Mouse (Mus musculus) liver, embryonic 15.5 days (tissue): Measurements from ENCODE around the gene Vmn1r5. TPM values are rescaled to one million over a fixed set of nuclear protein-coding genes. Genes with fewer than 3 reads are reported as not detected.

Experiments
- polyA plus RNA-seq: library from polyadenylated mRNA; unstranded; fragments of >200 nt; fragmentation: Nextera tagmentation; extraction: Ambion mirVana; gene quantifications from 2 replicates; pipeline ENCODE4 v1.2.1, GENCODE M21; 2015

Gene Vmn1r5
- polyA plus RNA-seq, 1 experiment from 2014 or later, result not detected

Other genes starting within 250 kb of the Vmn1r5 start
- gene Kbtbd2, start 172.5 kb upstream of the Vmn1r5 start, polyA plus RNA-seq, result 15.6 TPM in 2 replicates
- 23.7 and 24.3 TPM in 2 replicates for gene Fkbp9, start 138.2 kb upstream of the Vmn1r5 start, polyA plus RNA-seq
- gene Nt5c3, start 46.3 kb upstream of the Vmn1r5 start, polyA plus RNA-seq, result 234 and 240 TPM in 2 replicates
- 0.15 and 0.16 TPM in 2 replicates for gene Vmn1r4, start 46.3 kb upstream of the Vmn1r5 start, polyA plus RNA-seq
- gene Vmn1r6, start 27.0 kb downstream of the Vmn1r5 start, polyA plus RNA-seq, result not detected in 2 replicates
- not detected in 2 replicates for gene Vmn1r7, start 55.1 kb downstream of the Vmn1r5 start, polyA plus RNA-seq
- gene Vmn1r8, start 62.0 kb downstream of the Vmn1r5 start, polyA plus RNA-seq, result not detected in 2 replicates
- gene Vmn1r9, start 96.5 kb downstream of the Vmn1r5 start, polyA plus RNA-seq, result not detected in 2 replicates
- gene Vmn1r10, start 139.2 kb downstream of the Vmn1r5 start, polyA plus RNA-seq, result not detected in 2 replicates
- not detected in 2 replicates for gene Vmn1r11, start 163.2 kb downstream of the Vmn1r5 start, polyA plus RNA-seq
- not detected in 2 replicates for gene Vmn1r12, start 186.6 kb downstream of the Vmn1r5 start, polyA plus RNA-seq
- not detected in 2 replicates for gene Vmn1r13, start 233.0 kb downstream of the Vmn1r5 start, polyA plus RNA-seq